Mouse (Mus musculus) intestine, embryonic 14.5 days (tissue): Measurements from ENCODE around the gene Srcin1. TPM values are rescaled to one million over a fixed set of nuclear protein-coding genes. Genes with fewer than 3 reads are reported as not detected.
A peak's percentile ranks its signal among the peaks of the same experiment; 100 is the strongest.

Experiments used
- ATAC-seq: fragments of 200-750 bp; cut with Nextera tagmentation; replicated peaks from 2 replicates; pipeline ENCODE4 v1.8.0; 2017; ENCODE audit warnings: low read depth, moderate number of reproducible peaks, moderate TSS enrichment, moderate library complexity; ENCODE audit not compliant: low FRiP score, low TSS enrichment
- DNase-seq: peaks from one replicate; pipeline ENCODE4 v3.0.0-alpha.2; 2018; ENCODE audit warnings: low spot score
- H3K27ac ChIP-seq: fragments of 300-500 bp; sonication (generic); 2 replicates; pipeline ENCODE4 v1.5.1; 2014; ENCODE audit warnings: low read depth, mild to moderate bottlenecking, control low read depth
- H3K27me3 ChIP-seq: fragments of 300-500 bp; sonication (generic); replicated peaks from 2 replicates; pipeline ENCODE4 v1.6.1; 2014; ENCODE audit warnings: low read length, control low read depth; ENCODE audit not compliant: control insufficient read depth, insufficient read depth
- H3K36me3 ChIP-seq: fragments of 300-500 bp; sonication (generic); 2 replicates; pipeline ENCODE4 v1.6.1; 2014; ENCODE audit warnings: low read length, control low read depth; ENCODE audit not compliant: control insufficient read depth, insufficient read depth
- H3K4me1 ChIP-seq: fragments of 300-500 bp; sonication (generic); replicated peaks from 2 replicates; pipeline ENCODE4 v1.6.1; 2014; ENCODE audit warnings: low read length, control low read depth, mixed read lengths; ENCODE audit not compliant: control insufficient read depth, insufficient read depth
- H3K4me2 ChIP-seq: fragments of 300-500 bp; sonication (generic); 2 replicates; pipeline ENCODE4 v1.6.1; 2014; ENCODE audit warnings: low read length
- H3K4me3 ChIP-seq: fragments of 300-500 bp; sonication (generic); 2 replicates; pipeline ENCODE4 v1.5.1; 2014; ENCODE audit warnings: low read depth, low read length, control low read depth, mixed read lengths
- H3K9ac ChIP-seq: fragments of 300-500 bp; sonication (generic); 2 replicates; pipeline ENCODE4 v1.6.1; 2014; ENCODE audit warnings: mild to moderate bottlenecking, low read length
- H3K9me3 ChIP-seq: fragments of 300-500 bp; sonication (generic); 2 replicates; pipeline ENCODE4 v1.6.1; 2016; ENCODE audit warnings: low read length, control low read depth; ENCODE audit not compliant: control insufficient read depth
- WGBS: fragments of 180-500 bp; shearing (Covaris S2); extraction: QIAGEN DNeasy Blood & Tissue Kit; methylation state at CpG from one replicate; pipeline ENCODE4 v1.1.7; 2014; 5-methylcytosine and 5-hydroxymethylcytosine counted together
- polyA plus RNA-seq: library from polyadenylated mRNA; unstranded; fragments of >200 nt; fragmentation: Nextera tagmentation; extraction: Ambion mirVana; gene quantifications from 2 replicates; pipeline ENCODE4 v1.2.1, GENCODE M21; 2014

The Srcin1 gene
- polyA plus RNA-seq, 1 experiment from 2014 or later = 0.16 TPM

DNA sequence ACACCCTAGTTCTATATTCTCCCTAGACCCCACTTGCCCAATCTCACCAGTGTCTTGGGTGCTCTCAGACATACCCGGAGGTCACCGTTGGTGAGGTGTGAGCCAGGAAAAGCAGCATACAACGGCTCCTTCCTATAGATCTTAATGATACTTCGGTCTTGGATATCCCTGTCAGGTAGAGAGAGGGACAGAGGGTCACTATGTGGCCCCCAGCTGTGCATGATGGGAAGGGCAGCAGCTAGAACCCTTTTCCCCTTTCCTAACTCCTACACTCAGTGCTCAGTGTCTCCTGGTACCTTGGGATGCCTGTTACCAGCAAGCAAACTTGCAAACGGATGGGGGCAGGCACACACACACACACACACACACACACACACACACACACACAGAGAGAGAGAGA, 40.3 kb downstream of the Srcin1 start:
- H3K4me3 ChIP-seq = no peak overlapping the region
- peak; percentile 55 for DNase-seq
- no peak for ATAC-seq
- no peaks in the 10 kb centered on the region for H3K9me3 ChIP-seq
- no peak overlapping the region for H3K4me2 ChIP-seq
- 45% methylated on average over 5 of the region's 5 CpGs for WGBS
- H3K36me3 ChIP-seq = no peaks in the 10 kb centered on the region
- H3K27me3 ChIP-seq = peaks cover 80% of the 10 kb centered on the region
- H3K9ac ChIP-seq = no peak overlapping the region
- no peak overlapping the region for H3K27ac ChIP-seq
- H3K4me1 ChIP-seq = peaks cover 31% of the 10 kb centered on the region

DNA sequence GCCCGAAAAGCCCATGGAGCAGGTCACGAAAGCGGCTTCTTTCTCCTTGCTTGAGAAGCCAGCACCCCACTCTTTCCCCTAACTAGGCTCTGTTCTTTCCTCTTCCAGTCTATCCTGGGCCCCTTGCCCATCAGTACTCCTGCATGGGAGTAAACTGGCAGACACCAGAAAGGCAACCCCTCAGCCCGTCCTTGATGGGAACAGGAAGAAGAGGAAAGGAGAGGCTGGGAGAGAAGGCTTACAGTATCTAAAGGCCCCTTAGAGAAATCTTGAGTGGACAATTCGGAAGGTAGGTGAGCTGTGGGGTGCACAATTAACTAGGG, 40.7 kb downstream of the Srcin1 start:
- H3K4me1 ChIP-seq = peaks cover 31% of the 10 kb centered on the region
- no peak overlapping the region for H3K27ac ChIP-seq
- H3K9ac ChIP-seq = no peak overlapping the region
- H3K27me3 ChIP-seq = peaks cover 80% of the 10 kb centered on the region
- WGBS = 27% methylated on average over 5 of the region's 5 CpGs
- no peak for ATAC-seq
- H3K4me3 ChIP-seq = no peak overlapping the region; the same call in 1 of the 2 replicates
- H3K4me2 ChIP-seq = no peak overlapping the region; the same call in 1 of the 2 replicates
- no peaks in the 10 kb centered on the region for H3K9me3 ChIP-seq
- no peaks in the 10 kb centered on the region for H3K36me3 ChIP-seq
- peak; percentile 56 for DNase-seq

DNA sequence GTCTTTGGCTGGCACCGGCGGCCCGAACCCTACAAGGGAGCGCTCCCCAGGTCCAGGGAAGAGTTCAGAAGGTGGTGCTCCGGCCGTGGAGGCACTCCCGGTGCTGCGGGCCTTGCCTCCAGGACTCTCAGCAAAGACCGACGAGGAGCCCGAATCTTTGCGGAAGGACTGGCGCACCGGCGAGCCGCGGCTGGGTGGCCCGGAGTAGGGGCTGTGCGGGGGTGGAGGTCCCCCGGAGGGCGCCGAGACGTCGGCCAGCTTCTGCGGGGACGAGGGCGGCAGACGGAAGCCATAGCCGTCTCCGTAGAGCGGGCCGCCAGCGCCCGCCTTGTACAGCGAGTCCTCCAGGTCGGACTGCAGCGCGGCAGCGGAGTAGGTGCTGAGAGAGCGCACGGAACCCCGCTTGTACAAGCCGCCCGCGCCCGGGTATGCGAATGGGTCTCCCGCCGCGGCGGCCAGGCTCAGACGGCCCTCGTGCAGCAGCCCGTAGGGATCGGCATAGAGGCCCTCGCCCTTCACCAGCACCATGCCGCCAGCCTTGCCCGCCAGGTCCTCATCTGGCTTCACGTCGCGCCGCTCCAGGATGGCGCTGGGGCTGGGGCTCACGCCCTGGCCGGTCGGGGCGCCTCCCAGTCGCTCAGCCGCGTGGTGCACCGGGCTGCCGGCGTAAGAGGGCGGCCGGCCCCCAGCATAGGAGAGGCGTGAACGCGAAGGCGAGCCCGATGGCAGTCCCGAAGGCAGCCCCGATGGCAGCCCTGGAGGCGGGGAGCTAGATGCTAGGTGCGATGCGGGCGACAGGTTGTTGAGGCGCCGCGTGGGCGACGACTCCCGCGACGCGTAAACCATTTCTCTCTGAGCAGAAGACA, 41.3 kb downstream of the Srcin1 start:
- no peak for ATAC-seq
- no peak overlapping the region for H3K27ac ChIP-seq
- no peak overlapping the region for H3K9ac ChIP-seq
- WGBS = 1% methylated on average over 92 of the region's 95 CpGs
- H3K4me1 ChIP-seq = peaks cover 31% of the 10 kb centered on the region
- H3K4me3 ChIP-seq = peak overlapping the region; percentile 20
- peak overlapping the region; percentile 42 for H3K4me2 ChIP-seq
- H3K36me3 ChIP-seq = no peaks in the 10 kb centered on the region
- DNase-seq = peak; percentile 68
- no peaks in the 10 kb centered on the region for H3K9me3 ChIP-seq
- H3K27me3 ChIP-seq = peaks cover 79% of the 10 kb centered on the region

DNA sequence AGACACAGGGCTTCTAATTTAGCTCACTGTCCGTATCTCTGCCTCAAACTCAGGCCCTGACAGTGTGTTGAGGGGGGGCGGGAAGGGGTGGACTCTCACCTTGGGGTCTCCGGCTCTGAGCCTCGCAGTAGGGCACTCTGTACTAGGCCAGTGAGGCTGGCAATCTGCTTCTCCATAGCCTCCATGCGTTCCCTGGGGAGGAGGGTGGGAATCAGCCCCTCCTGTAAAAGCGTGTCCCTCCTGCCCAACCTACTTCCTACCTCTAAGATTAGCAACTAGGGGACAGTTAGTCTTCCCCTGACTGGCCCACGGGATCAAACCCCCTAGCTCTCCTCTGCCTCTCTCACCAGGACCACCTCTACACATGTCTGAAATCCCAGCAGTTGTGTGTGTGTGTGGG, 42.3 kb downstream of the Srcin1 start:
- Histone ChIP-seq H3K9me3 (no peaks in the 10 kb centered on the region), H3K9ac (no peak overlapping the region), H3K4me2 (no peak overlapping the region), H3K4me3 (no peak overlapping the region), H3K4me1 (peaks cover 31% of the 10 kb centered on the region), H3K27ac (no peak overlapping the region), H3K27me3 (peaks cover 69% of the 10 kb centered on the region), H3K36me3 (no peaks in the 10 kb centered on the region)
- DNase-seq (no peak), ATAC-seq (no peak)
- WGBS = 19% methylated on average over 7 of the region's 7 CpGs

DNA sequence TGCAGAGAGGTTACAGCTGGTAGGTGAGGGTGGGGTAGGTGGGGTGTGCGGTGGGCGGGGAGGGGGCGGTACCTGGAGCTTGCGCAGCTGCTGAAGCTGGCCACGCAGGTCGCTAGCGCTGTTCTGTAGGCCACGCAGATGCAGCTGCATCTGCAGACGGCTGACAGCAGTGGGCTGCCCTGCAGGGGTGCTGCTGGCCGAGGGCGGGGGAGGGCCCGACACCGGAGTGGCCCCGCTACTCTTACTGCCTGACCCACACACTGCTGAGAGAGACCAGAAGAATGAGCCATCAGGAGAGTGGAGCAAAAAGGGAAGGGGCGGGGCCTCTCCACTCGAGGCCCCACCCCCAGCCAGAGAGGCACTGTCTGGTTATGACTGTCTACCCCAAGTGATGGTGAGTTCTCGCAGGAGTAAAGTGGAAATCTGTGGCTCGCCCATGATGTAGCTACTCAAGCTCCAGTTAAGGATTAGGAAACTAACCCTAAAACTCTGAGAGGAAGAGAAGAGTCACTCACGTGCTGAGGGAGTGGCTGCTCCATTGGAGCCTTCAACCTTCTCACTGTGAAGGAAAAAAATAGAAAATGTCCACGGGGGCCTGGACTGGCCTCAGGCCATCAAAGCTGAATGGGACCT, 42.9 kb downstream of the Srcin1 start:
- H3K4me2 ChIP-seq = peak overlapping the region; percentile 41
- H3K9ac ChIP-seq = no peak overlapping the region
- H3K9me3 ChIP-seq = no peaks in the 10 kb centered on the region
- ATAC-seq (peak; percentile 8; the same call in 1 of the 2 replicates), DNase-seq (peak; percentile 71)
- H3K27me3 ChIP-seq = peaks cover 63% of the 10 kb centered on the region
- H3K4me3 ChIP-seq = peak overlapping the region; percentile 12; the same call in 1 of the 2 replicates
- H3K36me3 ChIP-seq = no peaks in the 10 kb centered on the region
- peaks cover 31% of the 10 kb centered on the region for H3K4me1 ChIP-seq
- H3K27ac ChIP-seq = no peak overlapping the region
- 6% methylated on average over 20 of the region's 20 CpGs for WGBS

DNA sequence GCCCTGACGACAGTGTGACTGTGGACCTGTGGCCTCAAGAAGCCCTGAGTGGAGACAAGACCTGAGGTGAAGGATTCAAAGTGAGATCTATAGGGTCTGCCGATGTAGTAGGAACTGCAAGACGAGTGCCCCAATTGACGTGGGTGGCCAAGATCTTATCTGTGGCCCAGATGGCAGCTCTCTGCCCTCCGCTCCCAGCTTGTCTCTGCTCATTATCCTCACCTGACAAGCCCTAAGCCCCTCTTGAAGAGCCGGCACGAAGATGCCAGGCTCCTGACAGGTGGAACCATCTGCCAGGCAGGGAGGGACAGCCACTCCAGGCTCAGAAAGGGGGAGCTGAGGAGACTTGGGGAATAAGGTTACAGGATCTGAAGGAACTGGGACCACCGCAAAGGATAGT, 43.6 kb downstream of the Srcin1 start:
- 17% methylated on average over 8 of the region's 8 CpGs for WGBS

DNA sequence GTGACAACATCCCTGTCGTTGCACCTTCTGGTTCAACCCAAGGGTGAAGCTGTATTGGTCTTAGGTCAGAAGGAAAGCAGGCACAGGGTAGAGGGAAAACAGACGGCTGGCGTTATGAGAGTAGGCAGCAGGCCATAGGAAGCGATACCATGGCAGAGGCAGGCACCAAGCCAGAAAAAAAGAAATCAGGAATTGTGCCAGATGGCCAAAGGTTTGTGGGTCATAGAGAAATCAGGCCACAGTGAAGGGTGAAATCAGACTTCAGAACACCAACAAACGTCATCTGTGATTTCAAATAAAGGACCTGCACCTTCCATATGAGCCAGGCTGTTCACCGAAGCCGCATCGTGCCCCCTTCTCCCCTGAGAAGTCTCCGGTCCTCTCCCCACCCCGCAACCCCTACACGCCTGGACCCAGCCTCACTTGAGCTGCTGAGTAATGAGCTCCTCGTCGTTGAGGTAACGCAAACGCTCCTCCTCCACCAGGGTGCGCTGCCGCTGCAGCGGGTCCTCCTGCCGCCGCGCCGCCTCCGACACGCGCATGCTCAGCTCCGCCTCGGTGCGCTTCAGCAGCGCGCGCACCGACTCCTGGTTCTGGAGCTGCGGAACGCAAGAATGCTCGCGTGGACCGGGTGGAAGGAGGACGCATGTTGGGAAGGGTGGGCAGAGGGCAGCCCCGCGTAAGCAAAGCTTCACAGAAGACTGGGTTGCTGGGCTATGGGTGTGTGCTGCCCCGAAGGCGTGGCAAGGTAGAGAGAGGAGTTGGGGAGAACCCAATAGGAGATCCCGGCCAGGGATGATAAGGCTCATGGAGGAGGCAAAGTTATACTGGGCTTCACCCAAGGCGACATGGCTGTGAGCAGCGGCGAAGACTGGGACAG, 44.4 kb downstream of the Srcin1 start:
- no peak overlapping the region for H3K27ac ChIP-seq
- ATAC-seq = peak; percentile 67
- H3K9me3 ChIP-seq = no peaks in the 10 kb centered on the region
- whole genome bisulfite sequencing = 5% methylated on average over 46 of the region's 46 CpGs
- H3K4me1 ChIP-seq = peaks cover 23% of the 10 kb centered on the region
- peaks cover 49% of the 10 kb centered on the region for H3K27me3 ChIP-seq
- DNase-seq = peak; percentile 88
- H3K36me3 ChIP-seq = no peaks in the 10 kb centered on the region
- peak overlapping the region; percentile 70 for H3K4me2 ChIP-seq
- peak overlapping the region; percentile 39 for H3K4me3 ChIP-seq
- H3K9ac ChIP-seq = no peak overlapping the region

More for the DNA sequence above, 43.6 kb downstream of the Srcin1 start:
- Histone ChIP-seq H3K27ac (no peak overlapping the region), H3K4me1 (peaks cover 30% of the 10 kb centered on the region), H3K4me2 (no peak overlapping the region), H3K27me3 (peaks cover 56% of the 10 kb centered on the region), H3K36me3 (no peaks in the 10 kb centered on the region), H3K9me3 (no peaks in the 10 kb centered on the region), H3K4me3 (no peak overlapping the region), H3K9ac (no peak overlapping the region)
- ATAC-seq (no peak), DNase-seq (no peak)

DNA sequence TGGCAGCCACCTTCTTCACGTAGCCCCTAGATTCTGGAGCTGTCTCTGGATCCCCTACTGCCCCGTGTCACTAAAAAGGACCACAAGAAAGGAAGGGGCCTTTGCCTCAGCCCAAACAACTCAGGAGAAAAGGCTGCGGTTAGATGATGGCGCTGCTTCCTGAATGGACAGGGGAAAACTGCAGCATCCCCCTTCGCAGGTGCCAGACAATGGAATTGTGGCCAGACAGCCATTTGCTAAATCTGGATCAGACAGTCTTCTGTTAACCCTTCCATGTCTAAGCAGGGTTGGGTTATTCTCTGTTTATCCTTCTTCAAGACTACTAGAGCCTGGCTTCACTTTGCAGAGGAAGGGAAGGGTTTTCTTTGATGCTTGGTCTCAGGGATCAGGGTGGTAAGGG, 45.0 kb downstream of the Srcin1 start:
- H3K27me3 ChIP-seq = peaks cover 42% of the 10 kb centered on the region
- H3K4me1 ChIP-seq = peaks cover 21% of the 10 kb centered on the region
- H3K36me3 ChIP-seq = no peaks in the 10 kb centered on the region
- H3K9me3 ChIP-seq = no peaks in the 10 kb centered on the region
- ATAC-seq = no peak
- H3K4me2 ChIP-seq = no peak overlapping the region
- H3K9ac ChIP-seq = no peak overlapping the region
- 64% methylated on average over 5 of the region's 5 CpGs for WGBS
- no peak for DNase-seq
- no peak overlapping the region for H3K4me3 ChIP-seq
- H3K27ac ChIP-seq = no peak overlapping the region
